Mouse (Mus musculus) urinary bladder, postnatal 14 days (tissue): ENCODE measurements around the gene Dip2b.
"Not testable (repeated sequence)": the region's sequence is repeated elsewhere in the genome, so short reads cannot be mapped to it uniquely, and the experiment has no call there.

Experiments
- DNase-seq: peaks from one replicate; pipeline ENCODE4 v3.0.0; 2021; ENCODE audit warnings: low spot score

The Dip2b gene

DNA sequence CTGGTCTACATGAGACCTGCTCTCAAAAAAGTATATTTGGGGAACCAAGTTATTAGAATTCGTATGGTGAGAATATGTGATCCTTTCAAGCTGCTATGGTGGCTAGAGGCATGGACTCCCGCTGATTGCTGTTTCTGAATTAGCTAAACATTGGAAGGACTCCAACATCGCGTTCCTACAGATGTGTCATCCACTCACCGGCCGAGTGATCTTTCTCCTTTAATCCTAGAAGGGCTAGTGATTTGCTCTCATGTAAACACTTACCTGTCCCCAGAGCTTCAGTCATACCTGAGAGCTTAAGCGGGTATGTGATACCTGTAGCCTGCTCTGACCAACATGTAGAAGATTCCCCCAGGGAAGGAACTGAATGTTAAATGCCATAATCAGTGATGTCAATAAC, 182.5 kb downstream of the Dip2b start:
- DNase-seq: no peak

DNA sequence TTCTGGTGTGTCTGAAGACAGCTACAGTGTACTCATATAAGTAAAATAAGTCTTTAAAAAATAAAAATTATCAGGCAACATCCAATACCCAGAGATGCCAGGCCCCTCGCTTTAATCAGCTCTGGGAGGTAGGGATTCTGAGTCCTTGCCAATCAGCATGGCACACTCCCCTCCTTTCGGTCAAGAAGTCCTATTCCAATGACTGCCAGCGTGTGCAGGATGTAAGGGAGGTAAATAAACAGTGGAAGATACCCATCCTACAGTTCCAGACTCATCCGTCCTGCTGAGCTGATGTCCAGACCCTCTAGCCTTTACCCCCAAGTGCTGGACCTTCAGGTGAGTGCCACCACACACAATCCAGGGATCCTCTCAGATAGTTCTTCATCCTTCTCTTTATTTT, 186.9 kb downstream of the Dip2b start:
- DNase-seq: no peak

DNA sequence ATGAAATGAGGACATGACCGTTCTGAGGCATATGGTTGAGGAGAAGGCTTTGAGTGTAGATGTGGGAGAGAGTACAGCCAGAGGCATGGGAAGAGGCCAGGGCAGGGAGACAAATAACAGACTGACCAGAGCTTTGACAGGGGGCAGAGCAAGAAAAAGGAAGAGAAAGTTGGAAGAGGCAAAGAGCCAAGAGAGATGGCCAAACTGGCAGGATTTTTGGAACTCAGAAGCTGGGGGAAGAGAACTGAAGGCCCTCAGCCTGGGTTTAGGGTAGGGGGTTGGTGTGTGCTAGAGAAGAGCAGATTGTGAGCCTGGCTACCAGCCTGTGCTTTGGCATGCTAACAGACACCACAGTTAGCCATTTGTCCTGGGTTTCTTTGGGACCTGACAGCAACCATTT, 187.4 kb downstream of the Dip2b start:
- no peak for DNase-seq

DNA sequence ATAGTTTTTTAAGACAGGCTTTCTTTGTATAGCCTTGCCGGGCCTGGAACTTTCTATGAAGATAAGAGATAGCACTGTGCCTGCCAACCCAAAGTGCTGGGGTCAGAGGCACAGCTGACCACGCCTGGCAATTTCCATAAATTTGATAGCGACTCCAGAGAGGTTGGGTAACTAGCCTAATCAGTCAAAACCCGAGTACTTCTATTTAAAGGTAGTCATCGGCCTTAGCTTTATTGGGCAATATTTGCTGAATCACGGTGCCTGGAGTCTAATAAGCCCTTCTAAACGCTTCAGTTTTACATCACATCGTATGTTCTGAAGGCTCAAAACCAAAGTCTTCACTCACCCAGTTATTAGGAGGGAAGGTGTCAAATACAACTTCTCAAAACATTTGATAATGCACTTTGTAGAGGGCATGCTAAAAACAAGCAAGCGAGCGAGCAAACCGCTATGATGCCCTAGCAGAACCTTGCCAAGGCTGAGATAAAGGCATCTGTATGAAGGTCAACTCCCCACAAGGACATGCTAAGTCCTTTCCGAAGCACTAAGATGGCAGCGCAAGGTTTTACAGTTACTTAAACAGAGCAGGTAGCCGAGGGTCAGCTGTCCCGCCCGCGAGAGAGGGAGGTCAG, 188.7 kb downstream of the Dip2b start:
- no peak for DNase-seq

DNA sequence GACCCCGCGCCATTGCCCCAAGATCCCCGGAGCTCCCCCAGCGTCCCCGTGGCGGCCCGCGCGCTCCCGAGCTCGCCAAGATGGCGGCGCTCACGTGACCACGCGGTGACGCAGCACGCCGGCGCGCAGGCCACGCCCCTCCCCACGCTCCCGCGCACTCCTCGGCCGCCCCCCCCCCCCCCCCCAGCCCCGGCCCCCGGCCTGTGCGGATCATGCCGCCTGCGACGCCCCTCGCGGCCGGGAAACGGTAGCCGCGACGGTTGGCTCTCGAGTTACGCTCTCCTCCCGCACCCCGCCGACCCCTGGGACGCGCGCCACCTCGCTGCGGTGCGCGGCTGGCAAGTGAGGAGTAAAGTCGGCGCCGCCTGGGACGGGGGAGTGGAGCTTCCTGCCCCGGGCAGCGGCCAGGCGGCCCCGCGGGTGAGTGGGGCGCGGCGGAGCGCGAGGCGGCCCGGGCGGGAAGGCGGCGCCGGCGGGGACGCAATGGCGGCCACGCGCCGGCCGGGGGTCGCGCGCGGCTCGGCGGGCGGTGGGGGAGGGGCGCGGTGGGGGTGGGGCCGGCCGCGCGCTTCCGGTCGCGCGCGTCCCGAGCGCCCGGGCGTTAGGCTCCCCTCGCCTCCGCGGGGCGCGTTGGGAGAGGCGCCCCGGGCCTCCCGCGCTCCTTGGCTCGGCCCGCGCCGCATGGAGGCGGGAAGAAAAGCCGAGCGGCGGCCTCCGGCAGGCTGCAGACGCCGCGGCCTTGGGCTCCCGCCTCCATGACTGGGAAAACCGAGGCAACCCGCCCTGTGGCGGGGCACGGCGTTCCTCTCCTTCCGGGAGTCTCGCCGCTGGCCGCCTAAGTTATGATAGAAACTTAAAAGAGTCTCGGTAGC, 189.4 kb downstream of the Dip2b start, which contains the start of gene Atf1:
Atf1 (plus strand) TSS at position 157 of the 872 bp plus-strand sequence.
- DNase-seq: peak; percentile 92

DNA sequence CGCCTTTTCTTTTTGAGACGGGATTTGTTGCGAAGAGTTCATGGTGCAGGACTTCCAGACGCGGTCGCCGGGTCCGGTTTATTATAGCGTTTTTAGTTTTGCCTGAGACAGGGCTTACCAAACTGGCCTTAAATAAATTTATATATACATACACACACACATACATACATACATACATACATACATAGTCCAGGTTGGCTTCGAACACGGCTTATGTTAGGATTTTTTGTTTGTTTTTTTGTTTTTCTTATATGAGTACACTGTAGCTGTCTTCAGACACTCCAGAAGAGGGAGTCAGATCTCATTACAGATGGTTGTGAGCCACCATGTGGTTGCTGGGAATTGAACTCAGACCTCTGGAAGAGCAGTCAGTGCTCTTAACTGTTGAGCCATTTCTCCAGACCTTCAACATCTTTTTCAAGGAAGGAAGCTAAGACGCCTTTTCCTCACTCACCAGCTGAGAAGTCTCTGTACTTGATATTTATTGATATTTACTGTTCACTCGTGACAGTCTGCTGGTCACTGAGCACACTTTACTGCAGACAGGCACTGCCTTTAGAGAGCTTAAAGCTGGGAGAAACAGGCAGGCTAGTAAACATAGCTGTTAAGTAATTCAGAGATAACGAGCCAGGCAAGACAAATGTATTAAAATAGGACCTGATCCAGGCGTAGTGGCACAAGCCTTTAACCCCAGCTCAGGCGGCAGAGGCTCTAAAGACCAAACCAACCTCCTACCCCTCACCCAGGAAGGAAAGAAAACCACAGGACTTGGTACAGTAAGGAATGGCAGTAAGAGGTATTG, 190.3 kb downstream of the Dip2b start:
- no peak for DNase-seq

DNA sequence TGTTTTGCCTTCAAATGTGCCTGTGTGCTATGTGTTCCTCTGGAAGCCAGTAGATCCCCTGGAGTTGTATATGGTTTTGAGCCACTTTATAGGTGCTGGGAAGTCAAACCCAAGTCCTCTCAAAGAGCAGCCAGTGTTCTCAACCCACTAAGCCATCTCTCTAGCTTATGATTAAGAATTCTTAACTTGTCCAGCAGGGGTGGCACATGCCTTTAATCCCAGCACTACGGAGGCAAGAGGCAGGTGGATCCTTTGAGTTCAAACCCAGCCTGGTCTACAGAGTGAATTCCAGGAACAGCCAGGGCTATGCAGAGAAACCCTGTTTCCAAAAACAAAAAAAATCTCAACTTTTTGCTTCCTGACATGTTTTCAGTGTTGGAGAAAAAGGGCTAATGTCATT, 192.2 kb downstream of the Dip2b start:
- no peak for DNase-seq

DNA sequence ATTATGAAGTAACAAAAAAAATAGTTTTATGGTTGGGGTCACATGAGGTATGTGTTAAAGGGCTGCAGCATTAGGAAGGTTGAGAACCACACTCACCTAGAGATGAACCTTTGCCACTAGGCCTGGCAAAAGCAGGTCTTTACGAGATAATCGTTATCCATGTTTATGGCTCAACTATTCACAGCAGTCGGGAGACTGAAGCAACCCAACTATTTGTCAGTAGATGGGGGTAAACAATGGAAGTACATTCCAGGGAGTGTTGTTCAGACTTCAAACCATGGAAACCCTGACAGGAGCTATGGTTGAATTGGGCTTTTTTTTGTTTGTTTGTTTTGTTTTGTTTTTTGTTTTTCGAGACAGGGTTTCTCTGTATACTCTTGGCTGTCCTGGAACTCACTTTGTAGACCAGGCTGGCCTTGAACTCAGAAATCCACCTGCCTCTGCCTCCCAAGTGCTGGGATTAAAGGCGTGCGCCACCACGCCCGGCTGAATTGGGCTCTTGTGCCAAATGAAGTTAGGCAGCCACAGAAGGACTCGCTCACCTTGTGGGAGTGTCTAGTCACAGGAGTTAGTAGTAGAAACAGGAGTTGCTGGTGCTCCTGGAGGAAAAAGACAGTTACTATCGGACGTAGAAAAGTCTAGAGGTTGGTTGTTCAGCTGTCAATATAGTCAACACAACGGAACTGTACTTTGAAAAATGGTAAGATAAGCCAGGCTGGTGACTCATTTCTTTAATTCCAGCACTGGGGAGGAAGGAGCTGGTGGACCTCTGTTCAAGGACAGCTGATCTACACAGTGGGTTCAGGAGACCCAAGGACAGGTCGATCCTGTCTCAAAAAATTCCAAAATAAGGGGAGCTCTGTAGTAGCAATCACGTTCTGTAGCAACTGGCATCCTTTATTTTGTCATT, 193.4 kb downstream of the Dip2b start:
- DNase-seq: no peak

DNA sequence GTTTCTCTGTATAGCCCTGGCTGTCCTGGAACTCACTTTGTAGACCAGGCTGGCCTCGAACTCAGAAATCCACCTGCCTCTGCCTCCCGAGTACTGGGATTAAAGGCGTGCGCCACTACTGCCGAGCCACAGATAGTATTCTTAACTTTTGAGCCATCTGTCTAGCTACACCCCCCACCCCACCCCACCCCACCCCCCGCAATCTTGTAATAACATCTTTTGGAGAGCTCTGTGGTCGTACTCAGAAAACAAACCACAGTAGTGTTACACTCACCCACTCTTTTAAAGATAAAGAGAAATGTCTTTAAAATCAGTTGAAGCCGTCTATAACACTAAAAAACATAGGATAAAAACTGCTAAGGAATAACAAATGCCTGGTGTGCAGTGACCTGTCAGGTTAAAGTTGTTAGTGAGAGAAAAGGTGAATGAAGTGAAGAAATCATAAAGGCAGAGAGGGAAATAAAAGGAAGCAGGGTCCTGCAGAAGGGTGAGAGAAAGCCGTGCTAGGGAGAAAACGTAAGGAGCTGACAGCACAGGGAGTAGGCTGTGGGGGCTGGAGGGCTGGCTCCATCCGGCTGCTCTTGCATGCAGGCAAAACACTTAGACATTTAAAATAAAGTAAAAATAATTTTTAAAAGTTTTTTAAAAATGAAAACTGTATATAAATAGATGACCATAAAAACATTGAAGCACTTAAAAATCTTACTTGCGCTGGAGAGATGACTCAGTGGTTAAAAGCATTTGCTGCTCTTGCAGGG, 196.9 kb downstream of the Dip2b start:
- no peak for DNase-seq

DNA sequence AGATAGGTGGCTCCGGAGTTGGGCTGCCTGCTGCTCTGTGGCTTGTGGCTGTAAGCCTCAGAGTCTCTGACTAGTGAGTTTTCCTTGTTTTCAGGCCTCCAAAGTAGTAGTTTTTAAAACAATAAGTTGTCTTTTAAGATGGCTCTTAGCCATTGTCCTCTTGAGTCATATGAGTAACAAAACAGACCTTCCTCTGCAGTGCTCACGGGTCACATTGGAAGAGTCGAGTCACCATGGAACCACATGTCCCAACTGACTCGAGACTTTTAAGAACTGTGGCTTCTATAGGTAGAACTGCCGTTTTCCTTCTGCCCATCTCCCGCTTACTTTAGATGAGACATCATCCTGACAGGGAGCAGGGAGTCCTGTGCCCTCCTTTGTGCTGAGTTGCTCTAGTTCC, 198.5 kb downstream of the Dip2b start:
- no peak for DNase-seq

DNA sequence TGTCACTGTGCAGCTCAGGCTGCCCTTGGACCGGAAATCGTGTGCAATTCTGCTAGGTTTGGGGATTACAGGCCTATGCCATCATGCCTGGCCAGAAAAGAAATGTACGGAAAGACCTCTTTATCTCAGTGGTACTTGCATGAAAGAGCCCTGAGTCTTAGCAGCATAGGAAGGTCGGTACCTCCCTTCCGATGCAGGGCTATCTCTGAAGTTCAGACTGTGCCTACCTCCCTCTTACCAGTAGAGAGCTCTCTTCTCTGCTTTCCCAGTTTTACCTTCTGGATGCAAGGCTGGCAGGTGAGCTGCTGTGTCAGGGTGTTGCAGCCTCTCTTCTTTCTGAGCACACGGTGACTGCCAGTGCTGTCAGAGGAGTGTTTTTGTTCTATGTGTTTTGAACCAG, 203.3 kb downstream of the Dip2b start:
- DNase-seq: no peak

DNA sequence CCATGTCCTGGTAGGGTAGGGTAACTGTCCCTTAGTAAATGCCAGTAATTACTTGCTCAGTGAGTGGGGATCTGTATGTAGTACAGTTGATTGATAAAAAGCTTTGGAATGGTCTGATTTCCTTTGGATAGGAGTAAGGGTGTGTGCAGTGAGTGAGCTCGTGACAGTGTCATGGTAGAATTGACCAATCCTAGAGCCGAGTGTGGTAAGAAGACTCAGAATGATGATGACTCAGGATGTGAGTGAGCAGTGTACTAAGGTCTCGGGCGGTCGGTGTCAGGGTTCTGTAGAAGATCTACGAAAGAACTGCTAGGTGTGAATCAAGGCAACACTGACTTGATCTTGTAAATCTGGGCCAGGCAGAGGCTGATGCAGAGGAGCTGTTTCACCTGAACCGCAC, 207.5 kb downstream of the Dip2b start:
- no peak for DNase-seq

DNA sequence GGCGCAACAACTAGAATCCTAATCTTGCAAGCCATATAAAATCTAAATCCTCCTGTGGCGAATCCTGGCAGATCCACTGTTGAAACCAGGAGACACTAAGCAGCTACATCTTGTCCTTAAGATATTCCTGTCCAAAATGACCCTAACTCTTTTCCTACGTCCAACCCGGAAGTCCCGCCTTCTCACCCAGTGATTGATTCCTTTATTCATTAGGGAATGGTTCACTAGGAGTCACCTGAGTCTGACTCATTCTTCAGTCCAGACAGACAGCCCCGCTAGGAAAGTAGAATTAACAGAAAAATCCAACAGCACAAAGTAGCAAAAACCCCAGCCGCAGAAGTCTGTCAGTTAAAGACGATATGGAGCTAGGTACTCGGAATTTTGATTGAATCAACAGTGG, 208.8 kb downstream of the Dip2b start:
- no peak for DNase-seq

DNA sequence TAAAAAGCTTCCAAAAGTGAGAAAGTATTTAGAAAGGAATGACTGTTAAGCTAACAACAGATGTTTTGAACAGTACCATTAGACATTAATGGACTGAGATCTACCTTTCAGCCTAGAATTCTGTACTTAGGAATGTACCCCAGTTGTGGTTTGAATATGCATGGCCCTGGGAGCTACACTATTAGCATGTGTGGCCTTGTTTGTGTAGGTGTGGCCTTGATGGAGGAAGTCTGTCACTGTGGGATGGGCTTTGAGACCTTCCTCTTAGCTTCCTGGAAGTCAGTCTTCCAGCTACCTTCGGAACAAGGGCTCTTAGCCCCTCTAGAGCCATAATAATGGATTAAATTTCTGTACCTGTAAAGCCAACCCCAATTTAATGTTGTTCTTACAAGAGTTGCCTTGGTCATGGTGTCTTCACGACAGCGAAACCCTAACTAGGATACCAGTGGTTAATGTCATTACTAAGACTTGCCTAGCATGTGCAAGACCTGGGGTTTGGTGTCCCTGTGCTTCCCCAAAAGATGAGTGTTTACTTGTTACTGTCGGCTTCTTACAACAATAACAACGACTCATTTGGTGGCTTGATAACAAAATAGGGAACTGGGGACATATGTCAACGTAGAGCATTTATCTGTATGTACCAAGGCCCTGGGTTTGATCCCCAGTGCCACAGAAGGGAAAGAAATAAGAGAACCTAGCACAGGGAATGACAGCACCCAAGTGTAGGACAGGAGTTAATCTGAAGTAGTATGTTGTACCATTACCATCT, 210.4 kb downstream of the Dip2b start:
- no peak for DNase-seq

DNA sequence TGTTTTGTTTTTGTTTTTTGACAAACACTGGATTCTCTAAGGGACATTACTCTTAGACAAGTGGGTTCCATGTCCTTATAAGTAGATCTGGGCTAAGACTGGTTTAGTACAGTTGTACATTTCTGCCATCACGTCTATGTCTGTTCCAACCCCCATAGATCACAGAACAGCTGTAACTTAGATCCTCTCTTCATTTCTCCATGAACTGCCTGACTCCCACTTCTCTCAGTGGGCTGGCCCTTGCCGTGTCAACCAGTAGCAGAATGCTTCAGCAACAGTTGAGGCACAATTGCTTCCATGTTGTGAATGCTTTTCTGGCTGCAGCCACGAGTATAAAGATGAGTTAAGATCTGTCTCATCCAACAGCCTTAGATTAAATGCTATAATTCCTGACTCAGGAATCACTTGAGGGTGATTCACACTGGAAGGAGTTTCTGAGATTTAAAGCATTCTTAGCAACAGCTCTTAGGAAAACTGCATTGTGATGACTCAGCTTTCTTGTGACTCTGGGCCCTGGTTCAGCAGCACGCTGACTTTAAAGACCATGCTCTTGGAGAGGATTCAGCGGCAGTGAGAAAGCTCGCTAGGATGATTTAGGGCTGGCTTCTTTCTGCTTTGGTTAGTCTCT, 212.8 kb downstream of the Dip2b start:
- DNase-seq: peak; percentile 29

DNA sequence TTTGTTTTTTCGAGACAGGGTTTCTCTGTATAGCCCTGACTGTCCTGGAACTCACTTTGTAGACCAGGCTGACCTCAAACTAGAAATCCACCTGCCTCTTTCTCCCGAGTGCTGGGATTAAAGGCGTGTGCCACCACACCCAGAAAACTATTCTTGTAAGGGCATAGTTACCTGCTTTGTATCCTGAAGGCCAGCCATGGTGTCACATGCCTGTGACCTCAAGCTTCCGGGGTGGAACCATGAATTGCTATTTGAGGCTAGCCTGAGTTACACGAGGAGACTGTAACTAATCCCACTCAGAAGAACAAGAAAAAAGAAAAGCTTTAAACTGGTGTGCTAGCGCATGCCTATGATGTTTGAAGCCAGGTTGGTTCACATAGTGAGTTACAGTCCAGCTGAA, 217.9 kb downstream of the Dip2b start:
- no peak for DNase-seq

DNA sequence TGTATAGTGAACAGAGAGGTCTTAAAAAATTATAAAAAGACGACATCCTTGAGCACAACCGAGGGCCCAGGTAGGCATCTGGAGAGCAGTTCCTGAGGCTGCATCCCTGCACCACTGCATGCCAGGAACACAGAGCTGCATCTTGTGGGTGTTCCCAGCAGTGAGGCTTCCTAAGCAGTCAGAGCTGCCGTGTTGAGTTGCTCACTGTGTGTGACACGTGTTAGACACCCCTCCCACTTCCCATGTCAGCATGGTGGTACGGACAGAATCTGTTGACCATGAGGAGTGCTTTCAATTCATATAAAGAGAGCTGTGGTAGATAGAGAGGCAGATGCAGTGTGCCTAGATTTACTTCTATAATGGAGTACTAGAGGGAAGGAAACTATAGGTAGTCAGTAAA, 218.8 kb downstream of the Dip2b start:
- no peak for DNase-seq

DNA sequence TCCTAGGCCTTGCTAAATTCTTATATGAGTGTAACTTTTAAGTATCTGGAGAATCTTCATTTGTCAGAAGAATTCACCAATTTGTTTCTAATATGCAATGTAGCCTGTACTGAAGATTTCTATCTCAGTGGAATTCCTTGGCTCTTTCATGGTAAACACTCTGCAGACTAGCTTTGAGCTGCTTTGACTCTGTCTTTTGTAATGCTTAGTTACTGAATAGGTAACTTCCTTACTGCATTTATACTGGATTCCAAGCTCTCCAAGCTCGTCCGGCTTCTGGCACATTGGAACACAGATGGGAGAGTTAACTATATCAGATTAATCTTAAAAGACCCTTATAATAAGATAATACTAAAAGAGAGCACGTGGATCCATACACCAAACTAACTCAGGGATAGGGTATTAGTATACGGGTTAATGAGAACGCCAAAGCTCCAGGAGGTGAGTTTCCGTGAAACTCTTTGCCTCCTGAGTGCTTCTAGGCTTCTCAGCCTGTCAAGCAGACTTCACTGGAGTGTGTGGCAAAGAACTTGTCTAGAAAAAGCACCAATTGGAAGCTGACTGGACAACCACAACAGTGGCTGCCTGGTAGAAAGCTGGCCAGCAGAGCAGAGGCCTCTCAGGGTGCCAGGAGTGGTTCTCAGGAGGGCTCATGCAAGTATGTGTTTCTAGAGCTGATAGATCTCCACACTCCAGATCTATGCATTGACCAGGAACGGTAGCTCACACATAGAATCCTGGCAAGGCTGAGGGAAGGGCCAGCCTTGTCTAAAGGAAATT, 220.4 kb downstream of the Dip2b start:
- DNase-seq: no peak

DNA sequence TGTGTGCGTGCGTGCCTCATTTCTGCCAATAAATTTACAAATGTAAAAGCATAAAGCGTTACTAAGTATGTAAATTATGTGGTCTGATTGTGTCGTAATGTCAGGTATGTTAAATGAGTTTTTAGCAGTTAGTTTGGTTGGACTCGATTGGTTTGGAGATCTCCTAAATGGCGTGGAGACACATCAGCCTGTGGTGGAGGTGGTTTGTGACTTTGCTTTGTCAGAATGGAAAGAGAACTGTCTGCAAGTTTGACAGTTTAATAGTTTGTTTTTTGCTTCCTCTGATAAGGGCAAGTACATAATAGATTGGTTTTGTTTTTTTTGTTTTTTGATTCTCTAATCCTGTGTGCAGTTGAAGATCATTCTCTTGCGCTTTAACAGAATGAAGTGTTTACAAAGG, 221.9 kb downstream of the Dip2b start:
- DNase-seq: not testable (repeated sequence)
